Mouse (Mus musculus) brown adipose tissue, adult 24 weeks (tissue): ENCODE measurements around the gene Fhdc1. TPM values are rescaled to one million over a fixed set of nuclear protein-coding genes. Genes with fewer than 3 reads are reported as not detected.

Source experiments
- H3K27ac ChIP-seq: fragments of 200-500 bp; replicated peaks from 2 replicates; pipeline ENCODE4 v1.5.1; 2012; ENCODE audit warnings: low read depth, mild to moderate bottlenecking, low read length
- H3K4me1 ChIP-seq: fragments of 200-500 bp; 2 replicates; pipeline ENCODE4 v1.6.1; 2012; ENCODE audit warnings: low read length, mixed read lengths; ENCODE audit not compliant: control insufficient read depth, insufficient read depth, insufficient read length
- H3K4me3 ChIP-seq: fragments of 200-500 bp; 2 replicates; pipeline ENCODE4 v1.5.1; 2012; ENCODE audit warnings: low read depth, mild to moderate bottlenecking, low read length, moderate library complexity; ENCODE audit not compliant: insufficient read depth
- polyA plus RNA-seq: library from polyadenylated mRNA; stranded (reverse); fragments of >200 nt; gene quantifications from 2 replicates; pipeline ENCODE4 v1.2.4, GENCODE M21; 2012; ENCODE audit not compliant: missing spikeins, insufficient read depth, insufficient read length

Fhdc1 gene
- polyA plus RNA-seq, 1 experiment, result 4.1 TPM

DNA sequence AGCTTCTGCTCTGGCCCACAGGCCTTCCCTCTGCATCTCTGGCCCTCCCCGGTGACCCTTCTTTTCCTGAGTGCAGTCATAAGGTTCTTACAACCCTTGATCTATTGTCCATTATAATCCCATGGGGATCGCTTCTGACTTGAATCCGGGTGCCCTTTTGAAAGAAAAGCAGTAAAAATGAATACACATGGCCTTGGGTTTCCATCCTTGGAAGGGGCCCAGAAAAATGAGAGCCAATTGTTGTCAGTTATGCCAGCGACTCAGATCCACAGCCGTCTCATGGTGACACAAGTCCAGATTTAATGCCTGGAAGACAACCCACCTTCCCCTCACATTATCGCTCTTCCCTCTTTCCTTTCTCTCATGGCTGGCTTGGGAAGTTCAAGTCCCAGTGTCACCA is 1.9 kb upstream of the Fhdc1 start:
- Histone ChIP-seq H3K4me3 (no peak overlapping the region), H3K4me1 (peaks cover 5% of the 10 kb centered on the region; the same call in 1 of the 2 replicates), H3K27ac (no peak overlapping the region)

DNA sequence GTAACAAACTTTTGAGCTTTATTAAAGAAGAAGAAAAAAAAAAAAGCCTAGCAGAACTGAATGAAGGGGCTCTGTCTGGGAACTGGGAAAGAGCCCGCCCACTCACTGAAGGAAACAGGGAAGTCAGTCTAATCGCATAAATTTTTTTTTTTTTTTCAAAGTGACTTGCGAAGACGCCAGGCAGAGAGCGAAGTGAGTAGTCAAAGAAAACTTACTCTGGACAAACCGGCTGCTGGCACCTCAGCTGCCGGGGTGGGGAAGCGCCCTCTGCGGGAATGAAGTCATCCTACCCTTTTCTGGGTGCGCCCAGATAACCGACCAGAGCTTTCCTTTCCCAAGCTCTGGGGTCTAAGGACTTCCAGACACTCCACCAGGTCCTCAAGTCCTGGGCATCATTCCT is 875 bp upstream of the Fhdc1 start:
- H3K27ac ChIP-seq, result no peak overlapping the region
- peaks cover 5% of the 10 kb centered on the region; the same call in 1 of the 2 replicates for H3K4me1 ChIP-seq
- peak overlapping the region; percentile 56 for H3K4me3 ChIP-seq

DNA sequence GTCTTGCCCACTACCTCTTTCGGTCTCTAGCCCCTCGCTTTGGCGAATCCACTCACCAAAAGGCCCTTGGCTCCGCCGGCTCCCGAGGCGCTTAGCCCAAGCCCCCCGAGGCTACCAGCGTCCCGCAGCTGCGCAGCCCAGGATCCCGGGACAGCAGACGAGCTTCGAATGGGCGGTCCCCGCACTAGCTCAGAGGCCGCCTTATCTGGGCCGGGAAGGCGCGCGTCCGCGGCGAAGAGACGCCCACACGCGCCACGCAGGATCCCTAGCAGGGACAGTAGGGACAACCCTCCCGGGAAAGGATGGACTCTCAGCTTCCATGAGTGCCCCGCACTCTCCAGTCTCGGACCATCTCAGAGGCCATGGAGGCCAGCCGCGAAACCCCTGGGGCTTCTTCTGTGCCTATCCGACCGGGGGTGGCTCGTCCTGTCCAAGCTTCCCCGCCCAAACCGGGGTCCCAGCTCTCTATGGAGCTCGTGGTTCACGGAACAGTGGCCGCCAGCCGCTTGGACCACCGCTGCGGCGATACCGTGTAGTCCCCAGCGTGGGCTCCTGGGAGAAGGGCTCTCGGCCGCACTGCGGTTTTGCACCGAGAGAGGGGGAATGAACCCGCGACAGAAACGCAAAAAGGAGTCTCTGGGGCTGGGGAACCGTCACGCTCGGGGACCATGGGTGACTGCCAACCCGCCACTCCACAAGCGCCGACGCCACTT is 780 bp downstream of the Fhdc1 start:
- H3K27ac ChIP-seq, result no peak overlapping the region
- H3K4me3 ChIP-seq, result peak overlapping the region; percentile 56
- peaks cover 5% of the 10 kb centered on the region; the same call in 1 of the 2 replicates for H3K4me1 ChIP-seq

DNA sequence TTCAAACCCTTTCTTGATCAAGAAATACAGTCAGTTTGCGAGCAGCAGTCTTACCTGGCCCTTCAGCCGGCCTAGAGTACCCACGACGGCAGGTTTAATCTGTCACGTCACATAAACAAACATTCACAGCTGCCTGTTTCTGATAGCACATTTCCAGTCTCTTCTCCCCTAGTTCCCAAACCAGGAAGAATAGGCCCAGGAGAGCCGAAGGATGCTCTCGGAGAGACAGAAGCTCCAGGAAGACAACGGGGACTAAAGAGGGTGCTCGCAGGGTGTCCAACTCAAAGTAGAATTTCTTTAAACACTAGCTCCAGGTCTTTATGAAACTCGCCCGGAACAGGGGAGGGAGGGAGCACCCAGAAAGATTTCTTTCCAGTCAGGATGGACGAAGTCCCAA is 1.3 kb downstream of the Fhdc1 start:
- Histone ChIP-seq H3K27ac (no peak overlapping the region), H3K4me3 (peak overlapping the region; percentile 56), H3K4me1 (peaks cover 5% of the 10 kb centered on the region; the same call in 1 of the 2 replicates)

DNA sequence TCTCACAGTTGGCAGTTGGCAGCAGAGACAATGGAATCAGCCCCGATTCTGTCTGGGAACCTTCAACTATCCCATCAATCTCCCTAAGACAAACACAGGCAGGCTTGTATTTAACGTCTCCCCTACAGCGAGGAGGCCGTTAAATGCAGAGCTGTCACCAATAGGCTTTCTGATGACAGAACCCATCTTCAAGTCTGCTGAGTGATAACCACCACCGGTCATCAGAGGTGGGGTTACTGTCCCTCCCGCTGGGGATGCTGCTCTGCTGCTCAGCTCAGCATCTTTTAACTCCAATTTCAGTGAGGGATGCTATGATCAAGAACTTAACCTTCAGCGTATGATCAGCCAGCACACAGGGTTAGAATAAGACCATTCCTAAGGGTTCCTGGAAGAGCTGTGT is 2.0 kb downstream of the Fhdc1 start:
- Histone ChIP-seq H3K4me1 (peaks cover 5% of the 10 kb centered on the region; the same call in 1 of the 2 replicates), H3K27ac (no peak overlapping the region), H3K4me3 (no peak overlapping the region)

DNA sequence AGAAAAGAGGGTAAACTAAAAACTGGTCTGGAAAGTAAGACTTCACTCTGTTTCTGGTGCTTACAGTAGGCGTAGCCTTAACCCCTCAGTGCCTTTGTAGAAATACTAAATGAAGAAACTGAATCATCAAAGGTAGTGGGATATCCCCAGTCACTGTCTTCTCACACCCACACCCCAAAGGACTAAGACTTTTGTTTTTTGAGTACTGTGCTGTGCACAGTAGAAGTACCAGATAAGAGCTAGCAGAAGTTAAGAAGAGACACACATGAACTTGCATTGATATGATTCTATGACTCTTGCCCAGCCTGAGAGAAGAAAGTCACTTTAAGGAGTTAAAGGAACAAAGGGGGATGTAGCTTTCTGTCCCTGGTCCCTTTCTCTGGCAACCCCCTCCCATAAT is 2.7 kb downstream of the Fhdc1 start:
- Histone ChIP-seq H3K4me3 (no peak overlapping the region), H3K27ac (no peak overlapping the region), H3K4me1 (peaks cover 8% of the 10 kb centered on the region; the same call in 1 of the 2 replicates)

DNA sequence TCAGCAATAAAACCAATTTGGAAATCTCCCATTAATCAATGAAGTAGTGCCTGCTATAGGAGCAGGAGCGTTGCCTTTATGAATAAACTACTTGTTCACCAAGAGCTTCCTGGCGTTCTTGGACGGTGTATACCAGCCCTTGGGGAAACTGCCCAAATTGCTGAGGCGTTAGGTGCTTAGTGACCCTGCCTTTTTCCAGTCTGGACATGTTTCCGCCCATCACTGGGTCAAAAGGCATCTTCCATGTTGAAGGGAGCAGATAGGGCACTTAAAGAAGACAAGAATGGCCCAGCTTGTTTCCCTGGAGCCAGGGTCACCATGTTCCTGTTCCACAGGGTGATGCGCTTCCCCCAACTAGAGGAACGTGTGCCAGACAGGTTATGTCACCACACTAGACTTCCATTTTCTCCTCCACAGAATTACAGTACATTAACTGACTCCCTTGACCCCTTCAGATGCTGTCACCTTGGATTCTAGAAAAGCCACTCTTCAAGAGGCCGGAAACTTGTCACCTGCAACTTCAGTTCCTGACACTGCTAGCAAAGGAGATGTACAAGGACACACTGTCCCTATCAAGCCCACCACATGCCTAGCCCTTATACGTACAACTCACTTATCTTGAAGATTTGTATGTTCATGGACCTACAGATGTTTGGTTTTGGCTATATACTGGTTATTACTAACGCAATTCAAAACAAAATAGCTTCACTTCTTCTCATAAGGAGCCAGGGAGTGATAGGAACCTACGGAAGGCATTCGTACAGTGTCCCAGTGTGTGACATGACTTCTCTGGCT is 5.1 kb downstream of the Fhdc1 start:
- 0 out of 2 replicates have a peak, but pooled peaks cover 6% of the 10 kb centered on the region for H3K4me1 ChIP-seq
- H3K4me3 ChIP-seq, result no peak overlapping the region
- H3K27ac ChIP-seq, result no peak overlapping the region

DNA sequence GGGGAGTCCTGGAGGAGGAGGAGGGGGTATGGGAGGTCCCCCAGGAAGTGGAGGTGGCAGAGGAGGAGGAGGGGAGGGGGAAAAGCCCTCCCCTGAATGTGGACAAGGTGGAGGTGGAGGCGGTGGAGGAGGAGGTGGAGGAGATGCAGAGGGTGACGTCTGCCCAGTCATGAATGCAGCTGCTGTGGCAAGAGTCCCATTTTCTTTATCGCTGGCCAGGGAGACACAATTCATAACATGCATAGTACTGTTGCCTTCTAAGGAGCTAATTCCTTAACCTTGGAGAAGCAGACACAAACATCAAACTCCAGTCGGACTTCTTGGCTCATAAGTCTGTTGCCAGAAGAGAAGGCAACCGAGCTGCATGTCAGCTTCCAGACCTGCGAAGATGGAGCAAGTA is 5.8 kb downstream of the Fhdc1 start:
- H3K4me3 ChIP-seq, result no peak overlapping the region
- H3K4me1 ChIP-seq, result 0 out of 2 replicates have a peak, but pooled peaks cover 6% of the 10 kb centered on the region
- H3K27ac ChIP-seq, result no peak overlapping the region

DNA sequence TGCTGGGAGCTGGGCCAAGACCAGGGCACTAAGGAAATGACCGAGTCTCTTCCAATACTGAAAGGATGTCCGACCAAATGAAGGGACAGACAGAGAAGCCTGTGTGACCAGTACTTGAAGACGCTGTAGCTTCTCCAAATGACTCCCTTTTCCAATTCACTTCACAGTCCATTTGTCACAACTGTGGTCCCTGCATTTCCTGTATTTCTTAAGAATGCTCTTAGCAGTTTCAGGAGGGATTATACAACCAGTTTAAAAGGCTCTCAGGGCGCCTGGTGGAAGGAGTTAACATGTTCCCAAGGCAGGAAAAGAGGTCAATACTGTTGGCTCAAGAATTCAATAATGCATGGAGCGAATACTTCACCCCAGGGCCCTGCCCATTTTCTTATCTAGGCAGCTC is 7.3 kb downstream of the Fhdc1 start:
- H3K27ac ChIP-seq, result no peak overlapping the region
- peaks cover 6% of the 10 kb centered on the region; the same call in 1 of the 2 replicates for H3K4me1 ChIP-seq
- H3K4me3 ChIP-seq, result no peak overlapping the region

DNA sequence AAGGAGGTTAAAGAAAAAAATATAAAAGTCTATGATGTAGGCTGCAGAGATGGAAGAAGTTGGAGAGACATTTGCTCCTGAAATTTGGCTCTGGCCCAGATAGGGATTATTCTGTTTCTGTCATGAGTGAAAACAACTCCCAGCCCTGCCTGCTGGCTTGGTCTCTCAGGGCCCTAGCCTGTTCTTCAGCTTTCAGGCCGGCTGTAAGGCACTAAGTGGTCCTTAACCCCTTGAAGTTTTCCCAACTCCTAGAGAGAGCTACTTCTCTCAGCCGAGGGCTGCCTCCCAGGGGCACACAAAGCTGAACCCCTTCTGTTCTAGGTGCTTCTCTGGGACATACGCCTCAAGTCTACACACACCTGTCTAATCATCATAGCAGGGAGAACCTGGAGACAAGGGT is 7.7 kb downstream of the Fhdc1 start:
- H3K4me3 ChIP-seq, result no peak overlapping the region
- peaks cover 10% of the 10 kb centered on the region; the same call in 1 of the 2 replicates for H3K4me1 ChIP-seq
- H3K27ac ChIP-seq, result no peak overlapping the region

DNA sequence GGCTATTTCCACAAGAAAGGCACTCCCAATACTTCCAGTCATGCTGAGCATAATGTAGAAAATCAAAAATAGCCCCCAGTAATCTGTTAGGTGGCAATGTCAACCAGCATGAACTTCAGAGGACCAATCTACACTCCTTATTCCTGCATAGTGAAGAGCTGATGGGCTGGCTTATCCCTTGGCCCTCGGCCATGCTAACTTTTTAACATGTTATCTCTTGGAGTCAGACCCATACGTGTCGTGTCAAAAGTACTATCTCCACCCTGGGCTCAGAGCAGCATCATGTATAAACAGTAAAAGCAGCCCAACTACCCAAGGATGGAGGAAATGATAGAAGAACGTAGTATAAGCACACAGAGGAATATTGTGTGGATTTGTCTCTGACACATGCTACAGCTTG is 9.1 kb downstream of the Fhdc1 start:
- Histone ChIP-seq H3K4me3 (no peak overlapping the region), H3K4me1 (peaks cover 11% of the 10 kb centered on the region; the same call in 1 of the 2 replicates)

DNA sequence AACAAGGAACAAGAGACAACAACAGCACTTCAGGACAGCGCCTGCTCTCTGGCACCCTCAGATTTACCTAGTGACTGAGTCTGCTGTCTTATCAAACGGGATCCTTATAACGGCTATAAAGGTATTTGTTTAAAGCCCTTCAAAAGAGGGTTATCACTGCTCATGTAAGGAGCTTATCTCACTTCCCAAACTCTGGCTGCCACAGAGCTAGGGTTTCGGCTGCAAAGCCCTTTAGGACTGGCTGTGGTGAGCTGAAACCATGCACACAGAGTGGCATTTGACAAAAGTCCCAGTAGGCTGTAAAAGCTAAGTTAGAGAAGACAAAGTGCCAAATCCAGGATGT is 12.1 kb downstream of the Fhdc1 start:
- no peak overlapping the region for H3K4me3 ChIP-seq

More for the DNA sequence above, 9.1 kb downstream of the Fhdc1 start:
- no peak overlapping the region for H3K27ac ChIP-seq

DNA sequence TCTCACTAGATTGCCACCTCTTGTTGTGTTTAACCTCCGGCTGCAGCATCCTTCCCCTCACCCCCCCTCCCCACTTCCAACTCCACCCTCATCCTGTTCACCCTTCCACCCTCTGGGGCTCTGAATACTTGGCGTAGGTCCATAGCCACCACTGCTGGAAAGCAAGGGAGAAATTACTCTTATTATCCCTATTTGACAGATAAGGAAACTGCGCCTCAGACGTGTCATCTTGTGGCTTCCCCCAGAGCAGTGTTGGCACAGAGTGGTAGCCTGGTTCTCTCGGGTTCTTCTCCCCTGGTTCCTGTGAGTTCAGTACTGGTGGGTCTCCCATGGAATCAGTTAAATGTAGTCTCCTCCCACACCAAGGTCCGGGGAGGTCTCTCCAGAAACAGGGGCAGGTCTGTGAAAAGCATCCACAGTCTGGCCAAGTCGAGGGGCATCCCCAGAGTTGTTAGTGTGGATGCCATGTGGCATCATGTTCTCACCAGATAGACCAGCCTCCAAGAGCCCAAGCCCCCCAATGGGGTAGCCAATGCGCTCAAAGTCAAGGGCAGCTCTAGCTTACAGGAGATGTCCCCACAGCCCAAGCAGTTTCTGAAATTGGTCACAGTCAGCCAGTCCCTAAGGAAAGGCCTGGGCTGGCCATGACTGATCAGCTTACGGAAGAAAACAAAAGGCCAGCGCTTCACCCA is 12.7 kb downstream of the Fhdc1 start:
- Histone ChIP-seq H3K4me1 (peaks cover 6% of the 10 kb centered on the region; the same call in 1 of the 2 replicates), H3K27ac (0 out of 2 replicates have a peak overlapping the region, but pooled peaks have one; percentile 16), H3K4me3 (no peak overlapping the region)

More for the DNA sequence above, 12.1 kb downstream of the Fhdc1 start:
- Histone ChIP-seq H3K4me1 (peaks cover 10% of the 10 kb centered on the region; the same call in 1 of the 2 replicates), H3K27ac (0 out of 2 replicates have a peak overlapping the region, but pooled peaks have one; percentile 16)

DNA sequence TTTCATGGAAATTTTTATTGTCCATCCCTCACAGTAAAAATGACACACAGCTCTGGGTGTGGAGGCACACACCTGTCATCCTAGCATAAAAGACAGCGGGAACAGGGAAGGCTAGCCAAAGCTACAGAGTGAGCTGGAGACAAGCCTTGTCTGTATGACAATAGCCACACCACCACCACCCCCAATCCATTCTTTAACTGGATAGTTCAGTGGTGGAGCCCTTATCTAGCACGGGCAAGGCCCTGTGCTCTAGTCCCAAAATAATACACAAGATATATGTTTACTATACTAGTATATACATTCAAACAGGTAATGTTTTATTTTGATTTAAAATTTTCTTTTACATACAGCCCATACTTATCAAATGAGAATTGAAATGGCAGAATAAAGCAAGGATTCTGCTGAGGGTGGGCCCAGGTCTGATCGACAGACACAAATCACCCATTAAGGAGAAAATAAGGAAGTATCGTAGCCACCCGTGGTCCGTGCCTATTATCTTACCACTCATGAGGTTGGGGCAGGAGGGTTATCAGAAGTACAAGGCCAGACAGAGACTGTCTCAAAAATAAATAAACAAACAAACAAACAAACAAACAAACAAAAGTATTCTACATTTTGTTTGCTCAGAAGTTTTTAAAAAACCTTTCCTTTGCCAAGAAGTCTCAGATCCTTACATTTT is 14.3 kb downstream of the Fhdc1 start:
- Histone ChIP-seq H3K4me1 (peaks cover 12% of the 10 kb centered on the region; the same call in 1 of the 2 replicates), H3K4me3 (no peak overlapping the region), H3K27ac (no peak overlapping the region)
